Mouse (Mus musculus): ENCODE results near the gene Med12l.

The Med12l gene

DNA sequence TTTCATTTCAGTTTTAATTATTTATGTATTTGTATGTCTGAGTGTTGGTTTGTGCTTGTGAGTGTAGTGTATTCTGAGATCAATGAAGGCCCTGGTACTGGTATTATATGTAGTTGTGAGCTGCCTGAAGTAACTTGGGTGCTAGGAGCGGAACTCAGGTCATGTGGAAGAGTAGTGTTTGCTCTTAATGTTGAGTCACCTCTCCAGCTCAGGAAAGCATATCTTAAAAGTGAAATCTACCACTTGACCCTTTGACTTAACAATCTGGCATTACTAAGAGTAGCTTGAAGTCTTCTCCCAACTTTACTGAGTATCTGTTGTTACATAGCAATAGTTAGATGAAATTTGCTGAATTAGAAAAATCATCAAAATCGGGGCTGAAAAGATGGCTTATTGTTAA is 299.9 kb downstream of the Med12l start:
- DNase-seq (ENCODE audit: low read depth, low spot score) = no peak

DNA sequence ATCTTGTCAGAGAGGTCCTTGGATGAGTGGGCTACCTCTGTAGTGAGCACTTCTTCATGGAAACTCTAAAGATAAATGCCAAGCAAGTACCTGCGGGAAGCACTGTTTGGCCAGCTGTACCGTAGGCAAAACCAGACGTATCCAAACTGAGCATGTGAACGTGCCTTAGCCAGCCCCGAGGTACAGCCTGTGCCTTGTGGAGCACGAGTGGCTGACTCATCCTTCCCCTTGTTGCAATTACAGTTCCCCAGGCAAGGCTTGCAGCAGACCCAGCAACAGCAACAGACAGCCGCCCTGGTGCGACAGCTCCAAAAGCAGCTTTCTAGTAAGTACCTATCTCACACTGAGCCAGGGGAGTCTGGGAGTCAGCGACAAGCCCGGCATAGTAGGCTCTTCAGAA is 307.0 kb downstream of the Med12l start:
- no peak for DNase-seq (ENCODE audit: low read depth, low spot score)

DNA sequence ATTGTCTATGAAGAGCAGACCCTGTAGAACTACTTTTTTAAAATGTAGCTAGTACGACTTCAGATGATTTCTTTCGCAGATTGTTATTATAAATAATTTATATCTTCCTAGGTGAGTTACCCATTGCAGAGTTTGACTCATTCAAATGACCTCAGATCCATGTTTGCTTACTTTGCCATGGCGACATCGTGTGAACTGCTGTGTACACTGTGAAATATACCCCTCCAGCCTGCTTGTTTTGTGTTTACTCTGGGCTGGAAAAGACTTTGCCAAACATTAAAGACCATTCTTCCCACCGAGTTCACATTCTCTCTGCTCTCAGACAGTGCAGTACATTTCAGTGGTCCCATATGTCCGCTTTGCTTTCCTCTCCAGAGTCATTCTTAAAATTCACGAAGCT is 310.5 kb downstream of the Med12l start:
- no peak for DNase-seq (ENCODE audit: low read depth, low spot score)

GRCm38 (mm10) chr3:59321278-59321876 is 315.8 kb downstream of the Med12l start:
- DNase-seq (ENCODE audit: low read depth, low spot score) = peak; percentile 24

- no peak for DNase-seq (ENCODE audit: low read depth, low spot score)
Observed at GRCm38 (mm10) chr3:59328526-59328925, 322.9 kb downstream of the Med12l start.

DNA sequence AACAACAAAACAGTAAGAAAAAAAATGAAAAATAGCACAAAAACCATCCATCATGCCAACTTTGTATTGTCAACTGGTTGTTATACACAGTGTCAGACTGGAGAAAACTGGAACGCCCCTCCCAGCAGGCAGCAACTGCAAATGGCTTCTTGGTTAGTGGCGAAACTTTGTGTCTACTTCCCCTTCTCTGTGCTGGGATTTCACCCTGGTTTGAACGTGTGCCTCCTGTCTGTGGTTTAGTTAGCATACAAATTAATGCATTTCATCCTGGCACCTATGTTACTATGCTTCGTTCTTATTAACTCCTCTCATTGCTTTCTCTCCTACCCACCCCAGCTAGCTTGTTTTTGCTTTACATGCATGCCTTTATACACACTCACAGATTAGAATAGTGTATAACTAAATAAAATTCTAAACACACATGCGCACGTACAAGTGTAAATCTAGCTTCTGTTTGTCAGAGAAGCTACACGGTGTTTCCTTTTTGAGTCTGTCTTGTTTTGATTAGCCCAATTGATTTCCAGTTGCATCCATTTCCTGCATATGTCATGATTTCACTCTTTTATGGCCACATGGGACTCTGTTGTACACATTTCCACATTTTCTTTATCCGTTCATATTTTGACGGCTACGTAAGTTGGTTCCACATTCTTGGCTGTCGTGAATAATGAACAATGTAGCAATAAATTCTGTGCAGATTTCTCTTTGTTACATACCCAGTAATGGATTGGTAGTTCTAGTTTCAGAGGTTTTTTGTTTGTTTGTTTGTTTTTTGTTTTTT is 336.2 kb downstream of the Med12l start:
- no peak for DNase-seq (ENCODE audit: low read depth, low spot score)

GRCm38 (mm10) chr3:59343026-59343425 is 337.4 kb downstream of the Med12l start:
- DNase-seq (ENCODE audit: low read depth, low spot score) = no peak

DNA sequence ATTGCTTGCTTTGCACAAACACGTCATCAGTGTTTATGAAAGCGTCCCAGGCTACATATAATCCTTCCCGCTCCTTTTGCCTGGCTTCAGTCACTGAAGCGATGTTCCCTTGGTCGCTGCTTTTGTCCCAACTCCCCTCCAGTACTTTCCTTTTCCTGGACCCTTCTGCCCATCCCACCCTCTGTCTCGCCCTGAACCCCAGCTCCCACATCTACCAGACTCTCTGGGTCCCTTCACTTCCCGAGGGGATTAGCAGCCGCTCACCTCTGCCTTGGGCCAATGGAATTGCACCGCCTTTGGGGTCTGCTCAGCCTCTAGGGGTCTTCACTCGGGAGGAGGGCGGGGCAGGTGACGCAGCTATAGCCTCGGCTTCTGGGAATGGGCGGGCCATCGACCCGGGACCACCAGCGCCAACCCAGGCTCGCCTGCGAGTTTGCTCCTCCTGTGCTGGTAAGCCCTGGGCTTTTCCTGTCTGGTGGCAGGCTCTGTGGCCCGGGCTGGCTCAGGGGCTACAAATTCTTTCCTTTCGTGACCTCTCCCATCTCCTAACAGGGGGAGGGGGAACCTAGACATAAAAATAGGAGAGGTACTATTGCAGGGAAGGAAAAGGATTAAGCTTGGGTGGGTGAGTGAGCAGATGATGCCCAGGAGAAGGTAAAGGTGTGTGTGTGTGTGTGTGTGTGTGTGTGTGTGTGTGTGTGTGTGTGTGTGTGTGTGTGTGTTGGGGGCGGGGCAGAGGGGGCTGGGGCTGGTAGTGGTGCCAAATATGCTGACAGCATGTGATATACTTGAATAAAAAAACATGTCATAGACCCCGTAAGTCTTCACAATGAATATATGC is 338.7 kb downstream of the Med12l start, which contains the start of gene Igsf10:
Igsf10 (minus strand) TSS at position 330 of the 841 bp plus-strand sequence.
- peak; percentile 47 for DNase-seq (ENCODE audit: low read depth, low spot score)

DNA sequence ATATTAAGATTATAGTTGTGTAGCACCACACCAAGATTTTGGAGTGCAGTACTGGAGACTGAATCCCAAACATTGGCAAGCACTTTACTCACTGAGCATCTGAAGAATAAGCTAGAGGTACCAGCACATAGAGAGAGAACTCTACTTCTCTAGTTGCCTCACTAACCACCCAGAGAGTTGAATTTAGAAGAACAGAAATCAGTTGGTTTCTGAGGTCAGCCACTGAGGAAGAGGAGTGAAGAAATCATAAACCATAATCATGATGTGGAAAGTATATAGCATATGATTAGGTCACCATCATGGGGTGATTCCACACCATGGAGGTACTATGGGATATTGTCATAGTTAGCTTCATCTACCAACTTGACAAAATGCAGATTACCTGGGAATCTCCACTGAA is 346.1 kb downstream of the Med12l start:
- DNase-seq (ENCODE audit: low read depth, low spot score) = no peak

DNA sequence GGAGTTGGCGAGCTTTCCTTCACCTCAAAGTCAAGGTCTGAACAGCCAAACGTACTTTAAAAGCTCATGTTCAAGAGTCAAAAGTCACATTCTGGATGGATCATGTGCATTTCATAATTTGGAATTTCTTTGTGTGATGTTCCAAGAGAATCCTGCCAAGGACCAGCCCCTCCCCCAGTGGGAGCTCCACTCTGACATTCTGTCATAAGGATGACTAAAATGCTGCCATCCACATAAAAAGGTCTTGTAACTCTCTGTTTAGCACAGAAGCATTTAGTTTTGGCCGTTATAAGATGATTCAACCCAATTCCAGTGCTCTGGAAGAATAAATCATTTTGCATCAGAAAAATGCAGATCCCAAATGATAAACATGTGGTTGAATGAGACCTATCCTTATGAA is 348.5 kb downstream of the Med12l start:
- DNase-seq (ENCODE audit: low read depth, low spot score) = no peak

DNA sequence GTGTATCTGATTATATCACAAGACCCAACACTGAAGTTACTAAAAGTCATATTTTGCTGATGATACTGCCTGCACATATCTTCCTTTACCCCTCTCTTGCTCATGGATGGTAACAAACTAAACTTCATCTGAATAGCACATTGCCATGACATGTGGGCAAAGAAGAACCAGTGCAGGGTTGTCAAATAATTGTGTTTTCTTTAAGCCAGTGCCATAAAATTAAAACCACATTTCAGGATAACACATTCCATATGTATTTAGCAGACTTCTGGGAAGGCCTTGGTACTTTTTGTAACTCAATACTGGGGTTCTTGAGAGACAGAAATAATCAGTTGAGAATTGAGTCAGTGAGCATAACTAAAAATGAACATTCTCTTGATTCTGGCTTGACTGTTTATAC is 354.5 kb downstream of the Med12l start:
- no peak for DNase-seq (ENCODE audit: low read depth, low spot score)

DNA sequence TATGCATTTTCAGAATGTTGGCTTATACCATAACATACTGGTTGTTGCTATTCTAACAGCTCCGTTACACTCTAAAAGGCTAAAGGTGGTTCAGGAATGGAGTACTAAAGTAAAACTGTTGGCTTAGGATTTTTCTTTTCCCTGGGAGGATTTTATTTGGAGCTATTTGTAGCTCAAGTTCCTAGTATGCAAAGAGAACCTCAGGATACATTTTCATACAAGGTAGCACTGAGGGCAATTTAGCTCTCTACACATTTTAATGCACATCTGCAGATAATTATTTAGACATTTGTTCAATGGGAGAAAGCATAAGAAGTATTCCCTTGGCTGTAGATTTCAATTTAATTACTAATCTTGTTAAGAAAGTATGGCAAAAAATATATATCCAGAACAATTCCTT is 356.3 kb downstream of the Med12l start:
- no peak for DNase-seq (ENCODE audit: low read depth, low spot score)

All from WW6 (cell line).